Mouse (Mus musculus) lung, postnatal 0 days (tissue): ENCODE data around the gene Pdgfb.

ENCODE experiments used
- CTCF ChIP-seq: IDR thresholded peaks from 2 replicates; pipeline ENCODE4 v1.5.1; 2016; ENCODE audit warnings: antibody characterized with exemption, mild to moderate bottlenecking
- EP300 ChIP-seq: IDR thresholded peaks from 2 replicates; pipeline ENCODE4 v1.6.1; 2016; ENCODE audit warnings: antibody characterized with exemption, mild to moderate bottlenecking, control low read depth

GRCm38 (mm10) chr15:79951730-79952503 is 62.9 kb downstream of the Pdgfb start:
- no peak; the same call in 1 of the 2 replicates for TF ChIP-seq CTCF
- TF ChIP-seq EP300, result peak; percentile 89
